Mouse (Mus musculus): Measurements from ENCODE around the gene Mpped2.

Mpped2 gene

DNA sequence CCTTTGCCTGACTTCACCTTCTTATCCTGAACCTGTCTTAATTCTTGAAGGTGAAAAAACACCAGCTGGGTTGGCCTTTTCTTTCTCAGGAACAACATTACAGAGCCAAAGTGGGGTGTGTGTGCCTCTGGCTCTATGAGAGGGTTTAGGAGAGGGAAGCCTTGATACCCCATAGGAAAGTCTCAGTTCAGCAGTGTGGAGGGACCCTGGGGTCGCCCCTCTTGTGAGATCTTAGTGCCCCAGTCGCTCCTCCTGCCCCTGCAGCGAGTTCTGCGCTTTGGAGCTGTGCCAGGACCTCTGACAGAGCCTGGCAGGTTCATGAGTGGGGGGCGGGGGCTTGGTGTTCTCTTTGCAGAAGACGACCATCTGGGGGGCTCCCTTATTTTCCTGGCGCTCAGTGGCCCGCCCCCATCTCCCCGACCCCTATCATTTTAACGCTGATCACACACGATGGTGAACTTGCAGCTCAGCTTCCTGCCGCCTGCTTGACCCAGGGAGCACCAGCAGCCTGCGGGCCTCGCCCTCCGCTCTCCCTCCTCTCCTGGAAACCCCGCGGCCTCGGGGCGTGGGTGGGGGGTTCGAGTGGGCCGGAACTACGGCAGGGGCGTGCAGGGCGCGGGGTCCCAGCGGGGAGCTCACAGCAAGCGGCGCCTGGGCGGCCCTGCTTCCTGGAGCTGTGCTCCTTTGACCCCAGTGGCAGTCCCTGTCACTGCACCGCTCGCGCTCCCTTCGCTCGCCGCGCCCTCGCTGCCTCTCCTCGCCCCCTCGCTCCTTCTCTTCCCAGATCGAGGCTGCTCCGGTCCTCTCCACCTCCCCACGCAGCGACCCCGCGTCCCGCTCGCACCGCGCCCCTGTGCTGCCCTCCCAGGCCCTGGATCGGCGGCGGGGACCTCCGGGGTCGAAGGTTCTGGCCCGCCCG lies at the start of gene Mpped2:
Gene Mpped2 (plus strand): TSS at position 487 of the 919 bp plus-strand sequence.
- DNase-seq (ENCODE audit: extremely low spot score) = no peak

DNA sequence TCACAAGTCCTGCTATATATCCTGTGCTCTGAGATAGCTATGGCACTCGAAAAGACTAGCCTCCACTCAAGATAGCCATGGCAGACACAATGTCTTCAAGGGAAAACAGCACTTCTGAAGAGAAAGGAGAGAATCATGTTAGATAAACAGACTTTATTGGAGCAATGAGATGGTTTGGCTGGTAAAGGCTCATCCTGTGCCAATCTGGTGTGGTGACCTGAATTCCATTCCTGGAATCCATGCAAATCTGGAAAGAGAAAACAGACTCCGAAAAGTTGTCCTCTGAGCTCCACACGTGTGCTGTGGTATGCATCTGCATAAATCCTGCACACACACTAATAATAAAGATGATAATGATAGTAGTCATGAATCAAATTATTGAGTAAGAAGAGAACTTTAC lies 48.3 kb upstream of the Mpped2 start:
- DNase-seq (ENCODE audit: extremely low spot score) = no peak

DNA sequence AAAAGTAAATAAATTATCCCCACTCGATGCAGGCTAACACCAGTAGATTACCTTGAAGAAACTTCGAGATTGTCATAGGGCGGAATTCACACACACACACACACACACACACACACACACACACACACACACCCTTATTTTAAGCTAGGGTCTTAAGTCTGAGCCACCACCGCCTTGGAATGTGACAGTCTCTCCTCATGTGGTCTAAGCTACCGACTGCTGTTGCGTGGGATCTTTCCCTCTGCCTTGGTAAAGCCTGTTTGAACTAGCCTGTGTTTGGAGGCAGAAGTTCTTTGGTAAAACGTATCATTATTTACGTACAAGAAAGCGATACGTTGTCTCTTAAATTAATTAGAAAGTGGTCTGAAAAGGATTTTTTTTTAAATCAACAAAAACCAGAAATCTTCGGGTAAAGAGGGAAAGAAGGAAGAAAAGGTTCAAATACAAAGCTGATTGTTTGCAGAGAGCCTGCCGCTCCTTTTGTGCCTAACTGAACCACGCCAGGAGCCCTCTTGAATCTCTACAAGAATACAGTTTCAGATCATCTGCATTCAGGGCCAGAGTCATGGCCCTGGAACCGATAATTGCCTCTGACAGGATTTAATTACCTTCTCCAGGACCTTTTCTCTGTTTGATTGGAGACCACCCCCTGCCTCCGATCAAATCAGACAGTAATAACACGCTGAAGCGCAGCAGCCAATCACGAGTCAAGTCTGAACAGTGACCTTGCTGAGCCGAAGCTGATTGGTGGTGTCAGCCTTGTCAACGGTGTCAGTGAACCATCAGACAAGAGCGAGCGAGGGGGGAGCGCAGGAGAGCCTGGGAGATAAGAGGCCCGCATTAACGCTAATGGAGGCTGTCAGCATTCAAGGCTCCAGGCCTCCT lies 43.1 kb upstream of the Mpped2 start:
- DNase-seq (ENCODE audit: extremely low spot score) = peak; percentile 84

DNA sequence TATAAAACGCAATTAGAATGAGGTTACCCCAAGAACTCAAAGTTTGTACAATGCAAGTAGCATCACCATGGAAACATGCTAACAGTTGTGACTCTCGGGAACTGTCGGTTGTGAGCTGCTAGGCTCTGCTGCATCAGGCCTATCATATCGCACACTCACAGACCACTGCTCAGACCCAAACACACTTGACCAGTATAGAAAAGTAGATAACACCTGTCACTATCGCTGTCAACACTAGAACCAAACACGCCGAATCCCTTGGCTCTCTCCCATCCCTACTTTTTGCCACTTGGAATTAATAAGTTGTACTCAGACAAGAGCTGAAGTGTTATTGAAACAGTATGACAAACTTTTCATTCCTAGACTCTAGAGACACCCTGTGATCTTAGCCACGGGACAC lies 40.9 kb upstream of the Mpped2 start:
- no peak for DNase-seq (ENCODE audit: extremely low spot score)

GRCm38 (mm10) chr2:106652741-106653140 lies 40.3 kb upstream of the Mpped2 start:
- DNase-seq (ENCODE audit: extremely low spot score) = no peak

GRCm38 (mm10) chr2:106653261-106653660 lies 39.8 kb upstream of the Mpped2 start:
- no peak for DNase-seq (ENCODE audit: extremely low spot score)

DNA sequence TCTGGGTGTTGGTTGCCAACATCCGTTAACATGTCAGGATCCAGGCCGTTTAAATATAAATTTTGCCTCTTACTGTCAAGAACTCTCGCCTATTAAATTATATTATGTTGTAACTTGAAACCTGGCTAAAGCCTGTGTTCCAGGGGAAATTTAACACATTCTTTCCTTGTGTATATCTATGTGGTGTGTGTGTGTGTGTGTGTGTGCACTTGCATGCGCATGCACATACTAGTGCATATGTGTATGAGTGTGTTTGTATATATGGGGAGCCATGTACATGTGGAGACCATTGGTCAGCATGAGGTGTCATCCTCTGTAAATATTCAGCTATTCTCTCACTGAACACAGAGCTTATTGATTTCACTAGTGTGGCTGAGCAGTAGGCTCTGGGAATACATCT lies 37.8 kb upstream of the Mpped2 start:
- DNase-seq (ENCODE audit: extremely low spot score) = no peak

DNA sequence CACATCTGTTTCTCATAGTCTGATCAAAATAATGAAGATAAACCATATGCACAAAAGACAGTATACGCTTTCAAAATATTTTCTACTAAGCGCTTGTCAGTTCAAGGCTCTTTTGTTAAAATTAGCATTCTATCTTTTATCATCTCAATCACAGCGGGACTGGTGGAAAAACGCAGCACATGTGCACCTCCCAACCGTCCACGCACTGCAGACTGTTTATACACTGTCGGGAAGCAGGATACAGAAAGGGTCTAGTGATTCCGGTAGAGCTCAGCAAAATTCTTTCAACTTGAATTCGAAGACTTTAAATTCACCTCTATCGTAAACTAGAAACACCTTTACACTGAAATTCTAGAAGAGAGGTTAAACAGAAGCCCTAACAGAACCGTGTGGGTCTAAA lies 27.8 kb upstream of the Mpped2 start:
- DNase-seq (ENCODE audit: extremely low spot score) = no peak

DNA sequence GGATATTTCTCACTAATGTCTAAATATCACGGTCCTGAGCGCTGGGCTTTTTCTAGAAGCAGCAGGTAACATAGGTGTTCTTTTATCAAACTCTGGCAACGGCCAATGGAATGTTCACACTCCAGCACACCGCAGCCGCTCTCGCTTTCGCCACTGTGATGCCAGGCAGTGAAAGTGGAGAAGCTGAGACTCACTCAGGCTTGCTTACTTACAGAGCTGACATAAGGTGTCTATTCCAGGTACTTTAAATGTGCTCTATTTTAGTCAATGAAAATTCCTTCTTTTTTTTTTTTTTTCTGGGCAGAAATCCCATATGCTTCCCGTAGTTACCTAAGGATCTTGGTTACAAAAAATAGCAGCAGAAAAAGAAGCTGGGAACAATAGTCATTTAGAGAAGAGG lies 18.8 kb upstream of the Mpped2 start:
- DNase-seq (ENCODE audit: extremely low spot score) = no peak

- DNase-seq (ENCODE audit: extremely low spot score) = no peak
These were observed 15.6 kb upstream of the Mpped2 start for GRCm38 (mm10) chr2:106677449-106677848.

GRCm38 (mm10) chr2:106679720-106680455 lies 13.2 kb upstream of the Mpped2 start:
- DNase-seq (ENCODE audit: extremely low spot score) = no peak

DNA sequence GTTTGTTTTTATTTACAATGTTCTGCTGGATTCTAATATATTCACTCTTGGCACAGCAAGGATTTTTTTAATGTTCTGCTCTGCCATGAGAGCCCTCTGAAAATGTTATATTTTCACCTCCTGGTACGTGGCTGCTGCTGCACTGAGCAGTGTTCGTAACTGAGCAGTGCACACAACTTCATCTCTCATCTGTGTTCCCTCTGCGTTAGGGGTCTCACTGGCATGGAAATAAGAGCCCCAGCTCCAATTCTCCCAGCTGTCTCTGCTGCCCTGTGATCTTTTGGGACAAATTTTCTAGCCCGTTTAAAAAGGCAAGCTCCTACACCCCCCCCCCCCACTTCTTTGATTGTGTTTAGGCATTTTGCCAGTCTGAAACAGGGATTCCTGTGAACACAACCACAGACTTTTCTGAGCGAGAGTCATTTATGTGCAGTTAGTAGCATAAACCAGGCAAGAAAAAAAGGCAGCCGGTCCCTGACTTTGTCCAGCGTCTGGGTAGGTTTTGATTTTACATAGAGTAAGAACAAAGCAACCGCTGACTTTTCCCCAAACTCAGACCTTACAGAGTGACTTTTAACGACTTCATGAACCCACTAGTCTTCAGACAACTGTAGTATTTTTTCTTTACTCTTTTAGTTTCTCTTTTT lies 9.8 kb upstream of the Mpped2 start:
- no peak for DNase-seq (ENCODE audit: extremely low spot score)

GRCm38 (mm10) chr2:106683832-106684231 lies 9.2 kb upstream of the Mpped2 start:
- DNase-seq (ENCODE audit: extremely low spot score) = no peak

DNA sequence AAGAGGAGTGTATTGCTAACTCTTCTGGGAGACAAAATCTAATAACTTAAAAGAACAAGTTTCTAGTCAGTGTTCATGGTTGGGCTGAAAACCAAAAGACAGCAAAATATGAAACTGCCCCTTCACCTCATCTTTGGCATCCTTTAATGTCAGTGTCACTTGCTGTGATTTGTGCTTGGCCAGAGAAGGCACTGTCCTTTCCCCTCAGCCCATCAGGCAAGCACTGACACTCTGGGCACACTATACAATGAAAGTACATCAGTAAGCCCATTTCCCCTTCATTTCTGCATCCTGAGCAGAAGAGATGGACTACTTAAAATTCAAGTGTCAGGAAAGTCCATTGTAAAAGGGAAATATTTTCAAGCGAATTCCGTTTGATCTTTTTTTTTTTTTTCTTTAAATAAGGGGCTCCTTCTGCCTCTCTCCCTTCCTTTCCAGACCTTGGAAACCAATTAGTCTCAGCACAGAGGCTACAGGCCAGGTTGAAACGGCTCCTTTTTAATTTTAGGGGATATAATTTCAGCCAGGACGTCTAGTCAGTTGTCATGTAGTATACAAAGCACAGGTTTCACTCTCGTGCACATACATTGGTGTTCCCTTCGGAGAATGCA lies 1.2 kb upstream of the Mpped2 start:
- no peak for DNase-seq (ENCODE audit: extremely low spot score)

DNA sequence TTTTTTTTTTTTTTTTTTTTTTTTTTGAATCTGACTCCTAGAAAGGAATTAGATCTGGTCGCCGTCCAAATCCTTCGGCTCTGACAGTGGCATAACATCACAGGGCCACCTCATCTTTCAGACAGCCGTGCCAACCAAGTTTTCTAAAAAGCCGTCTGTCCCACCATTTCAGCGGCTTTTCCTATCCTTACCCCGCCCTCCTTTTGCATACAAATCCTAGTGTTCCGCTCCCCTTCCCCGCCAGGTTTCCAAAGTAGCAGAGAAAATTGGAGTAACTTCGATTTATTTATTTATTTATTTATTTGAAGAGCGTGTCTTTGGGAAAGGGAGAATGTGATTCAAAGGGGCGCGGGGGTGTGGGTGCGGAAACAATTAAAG lies 675 bp upstream of the Mpped2 start:
- DNase-seq (ENCODE audit: extremely low spot score) = no peak

GRCm38 (mm10) chr2:106693702-106694566 lies 865 bp downstream of the Mpped2 start:
- peak; percentile 90 for DNase-seq (ENCODE audit: extremely low spot score)

- no peak for DNase-seq (ENCODE audit: extremely low spot score)
These were observed 1.5 kb downstream of the Mpped2 start for GRCm38 (mm10) chr2:106694567-106694885.

GRCm38 (mm10) chr2:106694886-106695733 lies 2.0 kb downstream of the Mpped2 start:
- DNase-seq (ENCODE audit: extremely low spot score) = peak; percentile 57

- DNase-seq (ENCODE audit: extremely low spot score) = peak; percentile 35
These were observed 2.6 kb downstream of the Mpped2 start for GRCm38 (mm10) chr2:106695734-106696022.

DNA sequence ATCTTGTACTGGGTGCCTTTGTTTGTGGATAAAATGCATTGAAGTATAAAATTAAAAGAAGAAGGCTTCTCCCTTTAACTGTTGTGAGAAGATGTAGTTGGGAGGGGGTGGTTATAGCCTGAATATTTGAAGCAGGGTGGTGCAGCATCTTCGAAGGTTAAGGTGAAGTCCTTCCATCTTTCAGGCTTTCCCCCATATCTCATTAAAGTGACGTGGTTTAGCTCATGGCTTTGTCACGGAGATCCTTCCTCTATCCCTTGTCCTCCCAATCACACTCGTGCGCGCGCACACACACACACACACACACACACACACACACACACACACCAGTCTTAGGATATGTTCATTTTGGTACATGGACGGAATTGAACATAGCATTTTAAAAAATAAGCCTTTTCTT lies 3.3 kb downstream of the Mpped2 start:
- DNase-seq (ENCODE audit: extremely low spot score) = no peak

Data from embryo, embryonic 9.5 days (tissue).